Mouse (Mus musculus) urinary bladder, postnatal 36 days (tissue): ENCODE data around the gene 4932429P05Rik.

Experiments
- DNase-seq, 2 experiments: peaks; one replicate each; pipeline ENCODE4 v3.0.0; 2022; ENCODE audit warnings: low spot score in 2 of 2, mixed read lengths in 1 of 2

Gene 4932429P05Rik

DNA sequence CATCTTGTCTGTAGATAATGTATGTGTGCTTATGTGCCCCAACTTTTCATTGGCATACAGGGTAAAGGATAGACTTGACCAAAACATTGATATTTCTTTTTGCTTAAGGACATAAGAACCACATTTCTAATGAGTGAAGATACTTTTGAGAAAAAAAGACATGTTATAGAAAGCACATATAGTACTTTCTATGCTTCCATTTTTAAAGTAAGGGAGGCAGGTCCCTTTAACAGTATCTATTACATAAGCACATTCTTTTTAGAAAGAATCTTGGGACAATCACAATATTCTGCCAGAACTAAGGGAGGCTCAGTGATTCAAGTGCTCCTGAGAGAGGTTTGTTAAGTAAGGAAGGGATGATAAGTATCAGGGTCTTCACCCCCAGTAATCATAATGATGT, at the start of gene 4932429P05Rik:
TSS of gene 4932429P05Rik (plus strand) at position 301 of the 400 bp plus-strand sequence.
- no peak for DNase-seq
